Mouse (Mus musculus) lung, postnatal 0 days (tissue): ENCODE measurements at regions not wholly inside any gene's neighbourhood (a gene's known extent, or its start where the extent isn't known, plus 50 kb on each side); places are given as distances from the start of the nearest gene placed in this dataset.

Experiments
- CTCF ChIP-seq: IDR thresholded peaks from 2 replicates; pipeline ENCODE4 v1.5.1; 2016; ENCODE audit warnings: antibody characterized with exemption, mild to moderate bottlenecking
- EP300 ChIP-seq: IDR thresholded peaks from 2 replicates; pipeline ENCODE4 v1.6.1; 2016; ENCODE audit warnings: antibody characterized with exemption, mild to moderate bottlenecking, control low read depth

GRCm38 (mm10) chr10:126620802-126621201, 280.4 kb downstream of the Atp23 start:
- TF ChIP-seq CTCF = no peak
- no peak for TF ChIP-seq EP300
